Mouse (Mus musculus): ENCODE measurements at regions not wholly inside any gene's neighbourhood (a gene's known extent, or its start where the extent isn't known, plus 50 kb on each side); places are given as distances from the start of the nearest gene placed in this dataset.
"Not testable (repeated sequence)": the region's sequence is repeated elsewhere in the genome, so short reads cannot be mapped to it uniquely, and the experiment has no call there.

DNA sequence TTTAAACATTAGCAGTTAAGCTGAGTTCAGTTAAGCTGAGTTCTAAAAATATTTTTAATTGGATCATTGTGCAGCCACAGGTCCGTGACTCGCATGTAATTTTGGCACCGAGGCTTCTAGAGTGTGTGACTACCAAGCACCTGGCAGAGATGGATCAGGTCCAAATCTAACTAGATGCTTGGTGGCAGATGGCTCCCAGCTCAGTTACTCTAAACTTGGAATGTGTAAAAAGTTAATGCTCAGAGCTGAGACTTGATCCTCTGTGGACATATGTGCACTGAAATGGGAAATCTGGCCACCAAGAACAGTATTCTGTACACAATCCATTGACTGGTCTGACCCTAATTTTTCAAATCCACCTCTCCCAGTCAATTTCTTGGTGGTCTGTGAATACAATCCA is 374.1 kb downstream of the Rprm start:
- Histone ChIP-seq H3K4me1 (ENCODE audit: control insufficient read depth, insufficient read depth, low read length) (no peaks in the 10 kb centered on the region), H3K4me3 (replicated peaks; ENCODE audit: extremely low read depth, low read depth, low read length) (no peak overlapping the region)
- no peak for TF ChIP-seq POLR2A (IDR thresholded peaks at IDR 0.05; ENCODE audit: borderline replicate concordance, extremely low read depth, low read depth, low read length)
- no peak for TF ChIP-seq CTCF (IDR thresholded peaks at IDR 0.05; ENCODE audit: insufficient read depth, low read length)
- no peak for DNase-seq
- 50% methylated on average over 3 of the region's 3 CpGs for WGBS

DNA sequence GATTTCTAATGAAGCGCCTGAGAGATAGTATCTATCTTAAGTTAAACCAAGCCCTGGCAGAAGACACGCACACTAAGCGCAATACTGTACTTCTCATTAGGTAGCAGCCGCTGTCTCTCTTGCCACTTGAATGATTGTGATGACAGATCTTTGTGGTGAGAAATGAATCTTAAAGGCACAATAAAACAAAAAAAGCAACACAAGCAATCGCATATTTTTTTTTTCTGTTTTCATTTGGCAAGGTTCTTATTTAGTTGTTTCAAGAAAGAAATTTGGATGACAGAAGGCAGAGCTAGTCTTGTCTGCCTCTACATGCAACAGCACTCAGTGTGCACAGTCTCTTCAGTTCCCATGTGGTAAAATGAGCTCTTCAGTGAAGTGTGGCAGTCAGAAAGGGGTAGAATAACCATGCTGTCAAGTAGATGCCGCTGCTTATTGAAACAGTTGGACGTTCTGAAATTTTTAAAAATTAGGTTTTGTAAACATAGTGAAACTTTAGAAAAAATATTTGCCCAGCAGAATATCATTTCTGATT is 372.2 kb downstream of the Rprm start:
- WGBS, result 69% methylated on average over 7 of the region's 7 CpGs
- DNase-seq, result no peak
- Histone ChIP-seq H3K4me1 (ENCODE audit: control insufficient read depth, insufficient read depth, low read length) (no peaks in the 10 kb centered on the region), H3K4me3 (replicated peaks; ENCODE audit: extremely low read depth, low read depth, low read length) (no peak overlapping the region)
- TF ChIP-seq CTCF (IDR thresholded peaks at IDR 0.05; ENCODE audit: insufficient read depth, low read length) (no peak), POLR2A (IDR thresholded peaks at IDR 0.05; ENCODE audit: borderline replicate concordance, extremely low read depth, low read depth, low read length) (no peak)

DNA sequence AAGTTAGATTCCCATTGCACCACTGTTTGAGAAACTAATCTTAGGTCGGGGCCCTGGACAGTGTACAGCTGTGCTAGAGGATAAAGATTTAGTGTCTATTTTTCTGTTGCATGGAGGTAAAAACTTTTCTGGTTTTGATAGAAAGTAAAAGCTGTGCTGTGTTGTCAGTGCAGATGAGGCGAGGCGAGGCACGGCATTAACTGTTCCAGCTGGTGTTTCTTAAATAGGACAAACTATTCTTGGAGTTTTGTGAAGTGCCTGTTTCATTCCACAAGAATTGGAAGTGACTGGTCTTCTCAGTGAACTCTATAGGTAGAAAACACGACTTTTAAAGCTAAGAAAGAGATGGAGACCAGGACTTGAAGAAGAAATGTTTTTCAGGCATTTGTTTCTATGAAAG is 370.3 kb downstream of the Rprm start:
- Histone ChIP-seq H3K4me3 (replicated peaks; ENCODE audit: extremely low read depth, low read depth, low read length) (no peak overlapping the region), H3K4me1 (ENCODE audit: control insufficient read depth, insufficient read depth, low read length) (no peaks in the 10 kb centered on the region)
- DNase-seq, result no peak
- WGBS, result 50% methylated on average over 5 of the region's 5 CpGs
- TF ChIP-seq POLR2A (IDR thresholded peaks at IDR 0.05; ENCODE audit: borderline replicate concordance, extremely low read depth, low read depth, low read length), result no peak
- TF ChIP-seq CTCF (IDR thresholded peaks at IDR 0.05; ENCODE audit: insufficient read depth, low read length), result no peak

DNA sequence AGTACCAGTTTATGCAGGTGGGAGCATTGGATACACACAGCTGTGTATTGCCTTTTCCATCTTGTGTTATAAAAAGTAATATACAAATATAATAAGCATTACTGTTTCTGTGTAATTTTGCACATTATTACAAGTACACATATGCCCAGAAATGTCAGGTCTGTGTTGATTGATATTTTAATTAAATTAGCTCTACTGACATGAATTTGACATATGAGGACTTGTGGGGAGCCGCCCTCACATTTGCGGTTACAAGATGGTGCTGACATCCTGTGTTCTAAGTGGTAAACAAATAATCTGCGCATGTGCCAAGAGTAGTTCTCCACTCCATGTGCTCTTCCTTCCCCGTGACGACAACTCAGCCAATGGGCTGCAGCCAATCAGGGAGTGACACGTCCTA is 362.1 kb downstream of the Rprm start:
- Histone ChIP-seq H3K4me3 (replicated peaks; ENCODE audit: extremely low read depth, low read depth, low read length) (no peak overlapping the region), H3K4me1 (ENCODE audit: control insufficient read depth, insufficient read depth, low read length) (no peaks in the 10 kb centered on the region)
- 82% methylated on average over 6 of the region's 6 CpGs for WGBS
- DNase-seq, result no peak
- TF ChIP-seq POLR2A (IDR thresholded peaks at IDR 0.05; ENCODE audit: borderline replicate concordance, extremely low read depth, low read depth, low read length) (no peak), CTCF (IDR thresholded peaks at IDR 0.05; ENCODE audit: insufficient read depth, low read length) (no peak)

DNA sequence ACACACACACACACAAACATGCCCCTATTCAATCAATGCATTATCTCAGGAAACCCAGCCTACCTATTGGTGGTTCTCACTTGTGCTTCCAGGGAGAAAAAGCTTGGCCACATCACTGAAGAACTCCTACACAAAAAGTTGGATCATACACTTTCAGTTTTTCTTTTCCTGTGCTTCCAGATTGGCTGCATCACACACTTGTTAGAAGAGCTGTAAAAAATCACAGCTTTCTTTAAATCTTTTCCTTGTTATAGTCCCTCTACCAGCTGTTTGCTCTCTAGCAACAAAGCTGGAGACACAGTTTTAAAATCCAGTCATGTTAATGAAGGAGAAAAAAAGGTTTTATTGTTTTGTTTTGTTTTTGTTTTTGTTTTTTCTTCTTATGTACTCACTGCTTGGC is 356.7 kb downstream of the Rprm start:
- TF ChIP-seq CTCF (IDR thresholded peaks at IDR 0.05; ENCODE audit: insufficient read depth, low read length), result no peak
- TF ChIP-seq POLR2A (IDR thresholded peaks at IDR 0.05; ENCODE audit: borderline replicate concordance, extremely low read depth, low read depth, low read length), result no peak
- H3K4me3 ChIP-seq (replicated peaks; ENCODE audit: extremely low read depth, low read depth, low read length), result no peak overlapping the region

DNA sequence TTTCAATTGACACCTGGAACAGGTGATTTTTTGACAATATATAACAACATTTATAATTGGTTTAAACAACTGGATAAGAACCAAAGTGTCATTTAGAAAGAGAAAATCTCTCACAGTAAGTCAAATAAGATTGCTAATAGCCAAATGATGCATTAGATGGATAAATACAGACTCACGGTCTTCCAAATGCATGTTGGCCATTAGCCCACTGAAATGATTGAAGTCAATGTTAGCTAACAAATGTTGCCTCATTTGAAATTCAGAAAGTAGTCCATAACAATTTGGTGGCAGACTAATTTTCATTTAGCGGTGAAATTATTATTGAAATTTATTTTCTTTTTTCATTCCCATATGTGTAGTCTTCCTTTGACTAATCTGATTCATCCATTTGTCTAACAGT is 354.9 kb downstream of the Rprm start:
- DNase-seq, result no peak
- TF ChIP-seq POLR2A (IDR thresholded peaks at IDR 0.05; ENCODE audit: borderline replicate concordance, extremely low read depth, low read depth, low read length) (no peak), CTCF (IDR thresholded peaks at IDR 0.05; ENCODE audit: insufficient read depth, low read length) (no peak)

More for the DNA sequence above, 356.7 kb downstream of the Rprm start:
- no peak for DNase-seq
- H3K4me1 ChIP-seq (ENCODE audit: control insufficient read depth, insufficient read depth, low read length), result no peaks in the 10 kb centered on the region

DNA sequence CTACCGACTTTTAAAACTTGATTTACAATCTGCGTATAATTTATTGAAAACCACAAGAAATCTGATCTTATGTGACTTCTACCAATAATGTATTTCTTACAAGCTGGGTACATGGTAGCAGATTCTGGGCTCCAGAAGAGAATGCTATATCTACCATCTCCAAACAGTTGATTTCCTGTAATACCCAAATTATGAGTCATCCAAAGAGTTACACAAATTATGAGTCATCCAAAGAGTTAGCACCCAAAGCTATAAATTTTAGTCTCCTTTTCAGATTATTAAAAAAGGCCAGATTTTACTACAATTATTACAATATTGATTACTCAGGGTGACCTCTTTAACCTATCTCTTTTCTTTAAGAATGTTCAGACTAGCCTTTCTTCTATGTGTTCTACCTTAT is 321.9 kb downstream of the Rprm start:
- H3K4me3 ChIP-seq (replicated peaks; ENCODE audit: extremely low read depth, low read depth, low read length), result no peak overlapping the region
- no peak for TF ChIP-seq CTCF (IDR thresholded peaks at IDR 0.05; ENCODE audit: insufficient read depth, low read length)
- no peak for TF ChIP-seq POLR2A (IDR thresholded peaks at IDR 0.05; ENCODE audit: borderline replicate concordance, extremely low read depth, low read depth, low read length)
- no peaks in the 10 kb centered on the region for H3K4me1 ChIP-seq (ENCODE audit: control insufficient read depth, insufficient read depth, low read length)
- 93% methylated on average over 2 of the region's 2 CpGs for WGBS
- DNase-seq, result no peak

More for the DNA sequence above, 354.9 kb downstream of the Rprm start:
- Histone ChIP-seq H3K4me3 (replicated peaks; ENCODE audit: extremely low read depth, low read depth, low read length) (no peak overlapping the region), H3K4me1 (ENCODE audit: control insufficient read depth, insufficient read depth, low read length) (no peaks in the 10 kb centered on the region)
- 86% methylated on average over 2 of the region's 2 CpGs for WGBS

DNA sequence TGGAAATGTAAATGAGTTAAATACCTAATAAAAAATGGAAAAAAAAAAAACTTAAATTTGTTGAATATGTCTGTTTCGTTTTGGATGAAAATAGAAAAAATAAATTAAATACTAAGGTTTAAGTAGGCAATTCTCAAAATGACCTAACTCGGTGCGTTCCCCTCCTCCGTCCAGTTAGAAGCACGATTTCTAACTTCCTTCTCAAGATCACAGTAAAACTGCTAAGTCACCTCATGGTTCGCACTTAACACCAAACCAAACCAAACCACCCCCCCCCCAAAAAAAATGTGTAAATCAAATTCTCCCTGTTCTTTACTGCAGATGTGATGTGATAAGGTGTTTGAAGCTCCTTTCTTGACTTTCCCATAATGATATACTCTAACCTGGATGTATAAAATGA is 303.3 kb downstream of the Rprm start:
- H3K4me1 ChIP-seq (ENCODE audit: control insufficient read depth, insufficient read depth, low read length); H3K4me3 ChIP-seq (replicated peaks; ENCODE audit: extremely low read depth, low read depth, low read length); DNase-seq: not testable (repeated sequence)
- WGBS, result 82% methylated on average over 3 of the region's 6 CpGs

DNA sequence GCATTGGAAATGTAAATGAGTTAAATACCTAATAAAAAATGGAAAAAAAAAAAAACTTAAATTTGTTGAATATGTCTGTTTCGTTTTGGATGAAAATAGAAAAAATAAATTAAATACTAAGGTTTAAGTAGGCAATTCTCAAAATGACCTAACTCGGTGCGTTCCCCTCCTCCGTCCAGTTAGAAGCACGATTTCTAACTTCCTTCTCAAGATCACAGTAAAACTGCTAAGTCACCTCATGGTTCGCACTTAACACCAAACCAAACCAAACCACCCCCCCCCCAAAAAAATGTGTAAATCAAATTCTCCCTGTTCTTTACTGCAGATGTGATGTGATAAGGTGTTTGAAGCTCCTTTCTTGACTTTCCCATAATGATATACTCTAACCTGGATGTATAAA is 296.8 kb downstream of the Rprm start:
- H3K4me3 ChIP-seq (replicated peaks; ENCODE audit: extremely low read depth, low read depth, low read length); DNase-seq; H3K4me1 ChIP-seq (ENCODE audit: control insufficient read depth, insufficient read depth, low read length): not testable (repeated sequence)
- 90% methylated on average over 2 of the region's 6 CpGs for WGBS

DNA sequence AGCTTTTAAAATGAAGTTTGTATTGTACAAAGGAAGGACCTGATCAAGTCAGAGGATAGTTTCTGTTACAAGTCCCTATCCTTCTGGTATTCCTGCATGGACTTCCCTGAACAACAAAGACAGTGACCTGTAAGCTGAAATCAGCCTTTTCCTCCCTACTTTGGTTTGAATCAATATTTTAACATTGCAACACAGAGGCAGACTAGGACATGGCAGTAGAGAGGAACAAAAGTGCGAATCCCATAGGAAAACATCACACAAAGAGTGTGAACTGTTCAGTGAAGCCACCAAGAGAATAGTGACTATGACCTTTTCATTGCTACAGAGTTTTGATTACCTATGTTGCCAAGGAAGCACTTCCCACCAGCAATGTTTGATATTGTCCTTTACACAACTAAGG is 288.7 kb downstream of the Rprm start:
- DNase-seq, result no peak

DNA sequence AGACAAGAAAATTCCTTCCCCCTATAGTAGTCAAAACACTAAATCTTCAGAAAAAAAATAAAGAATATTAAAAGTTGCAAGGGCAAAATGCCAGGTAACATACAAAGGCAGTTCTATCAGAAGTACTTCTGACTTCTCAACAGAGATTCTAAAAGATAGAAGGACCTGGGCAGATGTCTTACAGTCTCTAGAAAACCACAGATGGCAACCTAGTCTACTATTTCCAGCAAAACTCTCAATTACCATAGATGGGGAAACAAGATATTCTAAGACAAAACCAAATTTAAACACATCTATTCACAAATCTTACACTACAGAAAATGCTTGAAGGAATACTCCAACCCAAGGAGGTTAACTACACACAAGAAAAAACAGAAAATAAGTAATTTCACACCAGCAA is 281.7 kb downstream of the Rprm start:
- Histone ChIP-seq H3K4me3 (replicated peaks; ENCODE audit: extremely low read depth, low read depth, low read length) (no peak overlapping the region), H3K4me1 (ENCODE audit: control insufficient read depth, insufficient read depth, low read length) (no peaks in the 10 kb centered on the region)
- TF ChIP-seq POLR2A (IDR thresholded peaks at IDR 0.05; ENCODE audit: borderline replicate concordance, extremely low read depth, low read depth, low read length), result no peak
- TF ChIP-seq CTCF (IDR thresholded peaks at IDR 0.05; ENCODE audit: insufficient read depth, low read length), result no peak
- DNase-seq, result no peak

More for the DNA sequence above, 288.7 kb downstream of the Rprm start:
- WGBS, result 48% methylated on average over 1 of the region's 1 CpGs
- Histone ChIP-seq H3K4me1 (ENCODE audit: control insufficient read depth, insufficient read depth, low read length) (no peaks in the 10 kb centered on the region), H3K4me3 (replicated peaks; ENCODE audit: extremely low read depth, low read depth, low read length) (no peak overlapping the region)
- TF ChIP-seq POLR2A (IDR thresholded peaks at IDR 0.05; ENCODE audit: borderline replicate concordance, extremely low read depth, low read depth, low read length) (no peak), CTCF (IDR thresholded peaks at IDR 0.05; ENCODE audit: insufficient read depth, low read length) (no peak)

Measured in lung, adult 2 months (tissue).